Mouse (Mus musculus) left cerebral cortex, postnatal 25 days (tissue): ENCODE data around the gene Cd81. TPM values are rescaled to one million over a fixed set of nuclear protein-coding genes. Genes with fewer than 3 reads are reported as not detected.

Experiments used
- DNase-seq, 2 experiments: peaks; one replicate each; pipeline ENCODE4 v3.0.0; 2022; ENCODE audit warnings: low spot score in 2 of 2, mixed read lengths in 1 of 2
- intact Hi-C: fragments of 180-260 bp; cut with DNase I; formaldehyde crosslinking; loops from one replicate; pipeline ENCODE4 v1.15.1; 2025
- total RNA-seq, 2 experiments: library from RNA; stranded (reverse); gene quantifications; 2 replicates each; pipeline ENCODE4 v1.2.3; 2021

The Cd81 gene
- total RNA-seq, 2 experiments from 2014 or later, result 407 to 414 TPM

DNA sequence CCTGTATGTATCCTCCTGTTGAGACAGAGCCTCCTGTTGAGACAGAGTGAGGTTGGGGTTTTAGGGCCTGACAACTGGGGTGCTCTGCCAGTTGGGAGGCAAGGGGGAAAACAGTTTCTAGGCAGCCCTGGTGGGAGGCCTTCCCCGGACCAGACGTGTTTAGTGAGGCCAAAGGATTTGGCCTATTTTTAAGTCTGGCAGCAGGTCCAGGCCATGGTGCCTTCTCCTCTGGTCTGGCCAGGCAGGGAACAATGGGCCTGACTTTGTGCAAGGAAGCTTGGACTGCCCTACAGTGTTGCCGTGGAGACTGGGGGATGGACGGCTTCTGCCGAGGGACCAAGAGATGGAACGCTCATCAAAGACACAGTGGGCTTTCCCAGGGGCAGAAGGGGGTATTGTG, 11.7 kb downstream of the Cd81 start:
- DNase-seq, result peak in 1 of 2 experiments; percentile 52
- intact Hi-C loops, result no loop called here

DNA sequence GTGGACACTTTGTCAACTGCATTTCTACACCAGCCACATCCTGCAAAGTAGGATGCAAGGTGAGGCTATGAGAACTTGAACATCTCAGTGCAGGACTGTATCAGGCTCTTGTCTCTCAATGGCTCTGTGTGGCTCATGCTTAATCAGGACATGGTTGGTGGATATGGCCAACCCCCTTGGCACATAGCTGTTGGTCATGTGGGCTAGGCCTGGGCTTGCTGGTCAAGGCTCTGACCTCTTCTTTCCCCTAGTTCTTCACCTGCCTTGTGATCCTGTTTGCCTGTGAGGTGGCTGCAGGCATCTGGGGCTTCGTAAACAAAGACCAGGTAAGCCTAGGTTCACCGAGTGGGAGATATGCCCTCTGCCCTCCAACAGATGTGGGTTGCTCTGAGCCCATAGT, 13.2 kb downstream of the Cd81 start:
- intact Hi-C loops, result no loop called here
- no peak for DNase-seq

DNA sequence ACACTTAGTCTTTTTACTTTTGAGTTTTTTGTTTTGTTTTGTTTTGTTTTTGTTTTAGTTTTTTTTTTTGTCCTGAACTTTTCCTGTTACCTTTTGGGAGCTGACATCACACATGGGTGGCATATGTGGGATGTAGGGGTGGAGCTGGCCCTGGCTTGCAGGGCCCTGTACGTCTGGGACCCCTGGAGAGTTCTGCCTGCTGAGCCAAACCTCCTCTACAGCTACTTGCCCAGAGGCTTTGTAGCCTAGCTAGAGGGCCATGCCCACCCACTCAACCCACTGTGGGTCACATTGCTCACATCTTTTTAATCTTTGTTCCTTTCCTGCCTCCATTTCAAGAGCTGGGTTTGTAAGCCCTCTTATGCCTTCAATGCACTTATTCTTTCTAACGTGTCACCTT, 14.9 kb downstream of the Cd81 start:
- no peak for DNase-seq
- intact Hi-C loops, result no loop called here

DNA sequence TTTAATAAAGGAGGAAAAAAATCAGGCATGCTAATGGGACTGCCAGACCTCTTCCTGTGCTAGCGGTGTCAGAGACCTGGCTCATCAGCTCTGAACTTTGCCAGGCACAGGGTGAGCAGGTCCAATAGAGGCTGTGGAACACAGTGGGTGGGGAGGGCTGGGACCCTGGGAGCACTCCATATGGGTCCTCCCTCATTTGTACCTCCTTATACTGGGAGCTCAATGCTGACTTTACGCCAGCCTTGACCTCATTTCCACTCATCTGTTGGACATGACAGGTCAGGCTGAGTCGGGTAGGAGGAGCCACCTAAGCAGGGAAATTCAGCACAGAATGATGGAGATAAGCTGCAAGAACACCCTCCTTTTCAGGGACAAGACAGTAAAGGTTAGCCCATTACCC, 15.4 kb downstream of the Cd81 start:
- no peak for DNase-seq
- intact Hi-C loops, result no loop called here

DNA sequence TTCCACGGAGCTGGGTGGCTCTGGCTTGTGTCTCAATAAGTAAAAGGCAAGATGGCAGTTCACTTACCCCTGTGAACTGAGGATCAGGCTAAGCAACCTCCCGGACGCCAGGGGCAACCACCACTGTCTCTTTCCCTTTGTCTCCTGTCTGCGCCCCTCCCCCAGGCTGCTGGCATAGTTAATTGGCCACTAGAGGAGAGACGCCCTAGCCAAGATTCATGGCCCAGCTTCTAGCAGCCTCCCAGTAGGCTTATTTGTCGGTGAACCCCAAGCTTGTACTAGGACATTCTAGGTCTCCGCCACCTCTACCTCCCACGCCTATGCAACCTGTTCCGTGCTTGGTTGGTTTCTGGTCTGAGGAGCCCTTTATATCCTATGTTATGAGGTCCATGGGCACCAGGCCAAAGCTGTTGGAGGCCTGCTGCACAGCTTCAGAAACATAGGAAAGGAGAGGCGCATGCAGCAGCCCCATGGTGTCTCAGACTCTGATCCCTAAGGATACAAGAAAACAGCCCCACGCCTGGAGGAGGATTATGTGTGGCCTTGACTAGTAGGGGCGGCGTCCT, 15.9 kb downstream of the Cd81 start:
- intact Hi-C loops, result no loop called here
- DNase-seq, result peak in 1 of 2 experiments; percentile 31

DNA sequence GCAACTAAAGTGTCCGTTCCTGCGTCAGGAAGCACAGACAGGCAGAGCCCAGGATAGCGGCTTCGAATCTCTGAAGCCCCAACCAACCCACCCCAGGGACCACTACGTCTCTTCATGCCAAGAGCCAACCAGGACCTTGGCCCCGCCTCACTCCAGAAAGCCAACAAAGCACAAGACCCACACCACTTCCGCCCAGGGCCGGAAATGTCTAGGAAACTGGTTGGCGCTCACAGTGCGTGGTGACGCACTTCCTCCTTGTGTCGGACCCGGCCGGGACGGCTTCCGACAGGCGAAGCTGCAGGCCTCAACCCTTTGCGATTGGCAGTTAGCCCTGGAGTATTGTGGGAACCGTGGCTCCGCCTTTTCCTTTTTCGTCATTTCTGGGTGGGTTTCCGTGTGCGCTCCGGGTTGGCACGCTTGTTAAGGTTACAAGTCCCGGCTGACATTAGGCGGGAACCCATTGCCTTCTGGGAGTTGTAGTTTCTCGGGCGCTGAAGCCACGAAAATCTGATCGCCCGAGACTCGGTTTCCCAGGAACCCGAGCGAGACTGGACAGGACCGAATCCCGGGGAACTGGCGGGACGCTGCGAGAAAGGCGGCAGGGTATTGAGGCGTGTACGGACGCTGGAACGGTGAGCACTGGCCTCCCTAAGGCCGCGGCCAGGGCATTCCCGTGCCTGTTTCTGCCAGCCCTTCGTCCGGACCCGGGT, 16.5 kb downstream of the Cd81 start, which contains the start of gene Tssc4:
Gene Tssc4 (plus strand): TSS at position 368 of the 710 bp plus-strand sequence.
- intact Hi-C loops, result loop anchor here (1.0 kb wide), 2 partner anchors 15 to 61 kb away; no protein-coding TSS in a partner anchor
- peak; percentile 99 to 100 for DNase-seq

DNA sequence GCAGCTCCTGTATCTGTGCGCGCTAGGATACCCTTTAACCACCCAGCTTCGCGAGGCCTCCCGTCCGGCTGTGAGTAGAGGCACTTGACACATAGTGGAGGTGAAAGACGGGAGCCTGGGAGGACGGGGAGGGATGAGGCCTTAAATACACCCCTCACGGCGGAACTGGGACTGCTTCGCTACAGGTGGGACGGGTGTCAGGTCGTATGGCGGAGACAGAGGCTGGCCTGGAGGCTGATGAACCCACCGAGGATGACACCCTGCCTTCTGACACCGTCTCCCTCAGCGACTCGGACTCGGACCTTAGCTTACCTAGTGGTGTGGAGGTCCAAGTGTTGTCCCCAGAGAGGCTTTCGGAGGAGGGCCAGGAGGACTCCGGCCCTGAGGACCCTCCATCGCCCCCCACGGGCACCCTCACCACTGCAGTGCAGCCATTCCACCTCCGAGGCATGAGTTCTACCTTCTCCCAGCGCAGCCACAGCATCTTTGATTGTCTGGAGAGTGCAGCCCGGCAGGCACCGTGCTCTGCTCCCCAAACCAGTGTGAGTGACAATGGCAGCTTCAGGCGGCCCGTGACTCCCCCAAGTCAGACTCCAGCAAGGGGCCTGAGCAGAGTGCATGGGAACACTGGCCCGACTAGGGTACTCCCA, 17.3 kb downstream of the Cd81 start:
- DNase-seq, result no peak
- intact Hi-C loops, result loop anchor here (1.0 to 10.0 kb wide), 3 partner anchors 16 to 685 kb away; partner anchors contain the start of gene Osbpl5

DNA sequence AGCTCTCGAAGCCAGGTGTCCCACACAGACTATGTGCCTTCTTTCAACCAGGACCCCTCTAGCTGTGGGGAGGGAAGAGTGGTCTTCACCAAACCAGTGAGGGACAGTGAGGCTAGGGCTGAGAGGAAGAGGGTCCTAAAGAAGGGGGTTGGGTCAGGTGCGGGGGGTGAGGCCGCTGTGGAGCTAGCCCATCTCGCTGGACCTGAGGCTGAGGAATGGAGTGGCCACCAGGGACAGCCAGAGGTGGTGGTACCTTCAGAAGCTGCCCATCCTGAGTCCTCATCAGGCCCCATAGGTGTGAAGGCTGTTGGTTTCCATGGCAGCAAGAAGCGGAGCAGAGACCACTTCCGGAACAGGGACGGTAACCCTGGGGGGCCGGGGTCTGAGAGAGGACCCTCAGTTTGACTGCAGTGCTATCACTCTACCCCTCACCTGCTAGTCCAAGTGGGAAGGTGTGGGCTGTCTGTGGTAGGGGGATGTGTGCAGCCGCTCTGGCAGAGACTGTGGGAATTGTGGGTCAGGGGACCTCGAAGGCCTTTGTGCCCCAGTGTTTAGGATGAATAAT, 18.0 kb downstream of the Cd81 start:
- intact Hi-C loops, result loop anchor here (10.0 kb wide), 1 partner anchor 684 kb away; the partner anchor contains the start of gene Osbpl5
- no peak for DNase-seq

DNA sequence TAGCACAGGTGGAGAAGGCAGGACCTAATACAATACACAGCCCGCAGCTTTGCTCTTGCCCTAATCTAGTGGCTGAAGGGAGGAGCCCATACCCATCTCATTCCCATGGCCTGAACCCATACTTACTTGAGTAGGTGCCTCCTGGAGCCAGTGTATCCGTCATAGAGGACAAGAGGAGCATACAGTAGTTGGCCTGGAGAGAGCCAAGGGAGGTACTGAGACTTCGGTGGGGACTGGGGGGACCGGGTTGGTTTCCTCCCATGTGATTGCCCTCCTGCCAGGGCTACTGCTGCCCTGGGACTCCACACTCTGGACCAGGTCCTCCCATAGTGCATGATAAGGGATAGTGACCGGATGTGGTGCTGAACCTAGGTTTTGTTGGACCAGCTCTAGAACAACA, 20.1 kb downstream of the Cd81 start:
- intact Hi-C loops, result loop anchor here (10.0 kb wide), 1 partner anchor 682 kb away; the partner anchor contains the start of gene Osbpl5
- DNase-seq, result no peak

DNA sequence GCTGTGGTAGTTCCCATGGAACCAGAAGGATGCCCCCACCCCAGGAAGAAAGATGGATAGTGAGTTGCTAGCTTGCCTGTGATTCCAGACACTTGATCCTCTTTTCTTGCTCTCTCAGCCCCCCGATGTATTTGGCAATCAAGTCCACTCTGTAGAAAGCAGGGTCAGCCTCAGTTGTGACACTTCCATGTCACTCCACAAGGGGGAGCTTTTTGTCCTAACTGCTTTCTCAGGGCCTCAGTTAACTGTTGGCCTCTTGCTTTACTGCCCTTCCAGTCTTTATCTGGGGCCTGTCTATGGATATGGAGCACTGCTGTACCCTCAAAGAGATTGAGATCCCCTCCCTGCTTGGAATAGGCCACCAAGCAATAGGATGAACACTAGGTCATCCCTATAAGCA, 20.5 kb downstream of the Cd81 start:
- DNase-seq, result no peak
- intact Hi-C loops, result loop anchor here (10.0 kb wide), 1 partner anchor 682 kb away; the partner anchor contains the start of gene Osbpl5

DNA sequence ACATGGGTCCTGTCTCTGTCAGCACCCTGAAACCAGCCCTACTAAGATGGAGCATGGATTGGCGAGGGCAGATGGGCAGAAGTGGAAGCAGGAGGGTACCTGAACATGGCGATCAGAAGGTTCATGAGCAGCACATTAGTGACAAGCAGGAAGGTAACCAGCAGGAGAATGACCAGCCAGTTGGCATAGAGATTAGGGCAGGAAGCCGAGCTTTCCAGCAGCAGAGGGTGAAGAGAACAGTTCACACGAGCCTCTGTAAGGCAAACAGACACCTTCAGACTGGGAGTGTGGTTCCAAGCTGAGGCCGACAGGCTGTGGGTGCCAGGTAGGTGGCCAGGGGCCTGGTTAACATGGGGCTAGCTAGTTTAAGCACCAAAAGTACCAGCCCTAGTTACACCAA, 22.9 kb downstream of the Cd81 start:
- no peak for DNase-seq
- intact Hi-C loops, result loop anchor here (10.0 kb wide), 1 partner anchor 679 kb away; the partner anchor contains the start of gene Osbpl5

DNA sequence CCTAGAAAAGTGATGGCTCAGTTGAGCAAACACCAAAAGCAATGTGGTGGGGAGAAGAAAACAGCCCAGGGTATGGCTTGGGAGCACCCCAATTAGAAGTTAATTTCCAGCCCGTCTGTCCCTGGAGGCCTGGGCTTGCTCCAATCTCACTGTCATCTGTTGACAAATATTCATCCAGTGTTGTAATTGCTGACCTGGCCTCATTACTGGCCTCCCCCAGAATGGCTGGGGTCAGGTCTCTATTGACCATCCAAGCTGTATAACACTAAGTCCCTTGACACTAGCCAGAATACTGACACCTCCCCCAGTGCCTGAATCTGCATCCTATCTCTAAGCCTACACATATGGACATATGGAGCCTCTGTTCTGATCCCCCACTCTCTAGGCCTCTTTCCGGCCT, 24.8 kb downstream of the Cd81 start:
- no peak for DNase-seq

DNA sequence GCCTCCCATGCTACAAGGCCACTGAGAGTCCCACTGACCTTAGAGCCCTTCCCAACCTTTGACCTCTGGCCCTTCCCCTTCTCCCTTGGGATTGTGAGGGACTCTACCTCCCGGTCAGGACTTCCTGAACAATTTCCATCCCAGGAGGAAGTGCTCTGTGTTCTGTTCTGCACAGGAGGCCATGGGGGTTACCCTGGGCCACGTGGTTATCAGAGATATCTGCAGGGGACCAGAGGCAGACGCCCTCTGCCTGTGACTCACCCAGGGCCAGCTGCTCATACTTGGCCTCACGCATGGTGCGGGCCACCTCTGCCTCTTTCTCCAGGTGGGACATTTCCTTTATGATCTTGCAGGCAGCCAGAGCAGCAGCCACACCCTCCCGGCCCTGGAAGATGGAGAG, 29.5 kb downstream of the Cd81 start:
- intact Hi-C loops, result no loop called here

More for the DNA sequence above, 24.8 kb downstream of the Cd81 start:
- intact Hi-C loops, result loop anchor here (10.0 kb wide), 1 partner anchor 677 kb away; the partner anchor contains the start of gene Osbpl5

DNA sequence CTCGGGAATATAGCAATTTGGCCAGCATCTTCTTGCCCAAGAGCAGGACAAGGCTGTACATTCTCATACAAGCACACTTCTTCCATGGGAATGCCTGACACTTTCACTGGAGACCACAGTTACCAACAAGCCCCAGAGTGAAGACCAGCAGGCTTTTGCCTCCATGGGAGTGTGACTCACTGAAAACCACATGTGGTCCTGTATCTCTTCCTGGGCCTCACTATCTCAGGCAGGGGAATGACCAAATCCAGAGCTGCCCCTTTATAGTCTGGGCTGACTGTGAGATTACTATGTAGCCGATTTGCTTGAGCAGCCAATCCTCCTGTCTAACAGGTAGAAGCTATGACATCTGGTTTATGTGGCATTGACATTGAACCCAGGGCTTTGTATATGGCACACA, 31.2 kb downstream of the Cd81 start:
- intact Hi-C loops, result no loop called here
- DNase-seq, result no peak

More for the DNA sequence above, 29.5 kb downstream of the Cd81 start:
- no peak for DNase-seq

DNA sequence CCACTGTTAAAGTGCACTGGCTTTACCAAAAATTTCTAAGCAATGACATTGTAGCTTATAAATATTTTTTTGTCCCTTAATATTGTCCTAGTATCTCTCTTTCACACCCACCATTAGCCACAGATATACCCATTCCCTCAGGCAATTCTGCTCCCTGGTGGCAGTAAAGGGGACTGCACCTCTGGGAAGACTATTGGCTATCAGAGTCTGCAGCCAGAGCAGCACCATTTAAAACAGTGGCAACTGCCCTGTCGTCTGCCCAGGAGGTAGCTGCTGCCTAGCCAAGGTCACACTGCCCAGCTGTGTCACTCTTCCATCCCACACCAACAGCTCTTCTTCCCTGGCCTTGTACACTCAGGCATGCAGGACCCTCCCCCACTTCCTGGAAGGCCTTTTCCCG, 33.8 kb downstream of the Cd81 start:
- peak in 1 of 2 experiments; percentile 16 for DNase-seq
- intact Hi-C loops, result loop anchor here (1.0 to 2.0 kb wide), 2 partner anchors 78 to 192 kb away; no protein-coding TSS in a partner anchor

DNA sequence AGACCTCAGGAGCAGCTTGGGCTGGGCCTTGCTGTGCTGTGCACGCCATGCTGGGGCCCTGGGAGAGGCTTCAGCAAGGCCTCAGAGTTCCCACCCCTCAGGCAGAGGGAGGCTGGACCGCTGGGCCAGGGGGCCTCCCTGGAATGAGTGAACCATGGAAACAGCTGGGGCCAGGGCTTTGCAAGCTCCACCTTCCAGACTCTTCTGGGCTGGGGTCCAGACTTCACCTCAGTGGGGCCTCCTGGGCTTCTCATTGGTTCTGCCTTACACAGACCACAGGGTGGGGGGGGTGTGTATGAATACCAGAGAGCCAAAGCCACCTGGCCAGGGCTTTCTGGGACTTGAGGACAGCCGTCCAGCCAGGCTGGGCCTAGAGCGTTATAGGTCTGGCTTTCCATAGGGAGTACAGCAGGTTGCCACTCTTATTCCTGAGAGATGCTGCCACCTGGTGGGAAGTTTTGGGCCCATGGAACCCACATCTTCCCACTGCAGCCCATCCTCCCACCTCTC, 34.6 kb downstream of the Cd81 start:
- intact Hi-C loops, result loop anchor here (2.0 kb wide), 1 partner anchor 192 kb away; no protein-coding TSS in a partner anchor
- peak in 1 of 2 experiments; percentile 24 for DNase-seq

DNA sequence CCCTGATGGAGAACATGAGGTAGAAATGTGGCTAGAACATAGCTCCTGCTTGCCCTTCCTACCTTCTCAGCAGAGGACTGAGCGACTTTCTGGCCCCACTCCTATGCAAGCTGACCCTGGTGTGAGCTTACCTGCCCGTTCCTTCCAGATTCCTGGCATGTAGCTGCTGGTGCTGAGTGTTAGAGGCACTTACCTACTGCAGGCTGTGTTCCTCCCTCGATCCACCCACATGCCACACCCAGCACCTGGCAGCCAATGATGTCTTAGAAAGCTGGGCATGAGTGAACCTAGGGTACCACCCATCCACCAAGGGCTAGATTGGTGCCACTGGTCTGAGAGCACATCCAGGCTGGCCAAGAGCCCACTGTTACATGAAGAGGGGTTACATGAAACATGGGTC, 41.3 kb downstream of the Cd81 start:
- intact Hi-C loops, result loop anchor here (2.0 kb wide), 1 partner anchor 43 kb away; no protein-coding TSS in a partner anchor

DNA sequence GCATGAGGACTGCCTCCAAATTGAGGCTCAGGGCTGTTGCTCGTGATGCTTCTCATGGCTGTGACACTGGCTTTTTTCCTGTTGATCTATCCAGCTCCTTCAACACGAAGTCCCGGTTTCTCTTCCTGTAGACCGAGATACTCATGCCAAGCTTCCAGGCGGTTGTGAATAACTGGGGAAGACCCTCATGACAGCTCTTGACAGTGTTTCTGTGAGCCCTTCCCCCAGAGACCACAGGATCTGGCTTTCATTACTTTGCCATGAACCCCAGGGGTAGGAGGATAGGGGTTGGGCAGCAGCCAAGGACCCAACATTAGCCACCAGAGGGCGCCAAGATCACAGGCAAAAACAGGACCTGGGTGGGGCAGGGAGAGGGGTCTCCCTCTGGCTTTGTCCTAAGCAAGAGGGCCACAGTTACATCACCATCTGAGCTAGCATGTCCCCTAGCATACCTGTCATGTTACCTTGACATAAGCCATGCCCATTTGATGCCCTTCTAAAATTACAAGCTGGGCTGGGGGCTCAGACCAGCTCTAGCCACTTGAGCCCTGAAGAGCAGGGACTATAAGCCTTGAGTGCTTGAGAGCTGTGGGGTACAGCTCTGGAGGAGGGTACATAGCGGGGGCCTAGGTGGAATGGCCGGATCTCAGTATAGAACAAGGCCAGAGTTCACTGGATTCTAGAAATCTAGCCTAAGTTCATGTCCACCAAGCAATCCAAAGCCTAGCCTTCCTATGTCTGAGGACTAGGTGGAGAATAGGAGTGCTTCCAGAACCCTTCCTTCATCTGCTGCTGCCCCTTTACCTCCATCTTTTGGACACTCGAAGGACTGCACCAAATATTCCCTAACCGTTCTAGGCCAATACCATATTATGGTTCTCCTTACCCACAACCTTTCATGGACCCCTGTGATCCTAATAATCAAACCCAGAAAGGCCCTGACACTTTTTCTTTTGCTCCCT, 42.3 kb downstream of the Cd81 start, which contains the start of gene Trpm5:
Gene Trpm5 (minus strand): TSS at position 51 of the 962 bp plus-strand sequence.
- intact Hi-C loops, result loop anchor here (2.0 to 5.0 kb wide), 3 partner anchors 42 to 372 kb away; no protein-coding TSS in a partner anchor
- peak; percentile 37 to 43 for DNase-seq

More for the DNA sequence above, 41.3 kb downstream of the Cd81 start:
- no peak for DNase-seq
